Mouse (Mus musculus) ovary, postnatal 36 days (tissue): ENCODE data around the gene Aebp1.

Source experiments
- DNase-seq: peaks from one replicate; pipeline ENCODE4 v3.0.0; 2022; ENCODE audit warnings: low spot score, mixed read lengths

Aebp1 gene

DNA sequence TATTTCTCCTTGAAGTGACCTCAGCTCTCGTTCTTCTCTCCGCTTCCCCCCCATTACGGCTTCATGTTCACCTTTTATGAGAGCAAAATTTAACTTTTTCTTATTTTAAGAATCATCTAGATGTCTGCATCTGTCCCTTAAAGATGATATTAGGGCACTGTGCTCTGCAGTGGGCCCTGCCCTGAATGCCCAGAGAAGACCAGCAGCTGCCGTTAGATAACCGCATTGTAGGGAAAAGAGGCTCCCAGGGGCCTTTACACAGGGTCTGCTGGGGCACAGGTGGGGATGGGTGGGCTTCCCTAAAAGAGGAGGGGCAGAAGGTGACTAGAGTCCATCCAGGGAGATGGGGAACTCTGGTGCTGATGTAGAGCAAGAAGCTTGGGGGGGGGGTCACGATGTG, 32.1 kb downstream of the Aebp1 start:
- no peak for DNase-seq

DNA sequence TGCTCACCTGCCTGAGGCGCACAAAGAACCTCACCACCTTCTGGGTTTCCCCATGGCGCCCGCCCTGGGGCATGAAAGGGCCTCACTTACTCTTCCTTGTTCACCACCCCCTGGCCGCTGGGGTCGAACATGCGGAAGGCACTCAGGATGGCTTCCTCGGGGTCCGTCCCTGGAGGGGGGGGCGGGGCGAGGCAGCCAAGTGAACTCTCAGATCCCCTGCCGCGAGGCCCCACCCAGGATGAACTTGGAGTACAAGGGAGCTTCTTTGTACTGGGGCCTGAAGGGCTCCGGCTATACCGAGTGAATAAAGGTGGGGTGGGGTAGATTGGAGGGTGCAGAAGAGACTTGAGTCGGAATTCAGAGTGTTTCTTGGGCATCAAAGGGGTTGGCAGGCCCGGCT, 35.5 kb downstream of the Aebp1 start:
- no peak for DNase-seq

DNA sequence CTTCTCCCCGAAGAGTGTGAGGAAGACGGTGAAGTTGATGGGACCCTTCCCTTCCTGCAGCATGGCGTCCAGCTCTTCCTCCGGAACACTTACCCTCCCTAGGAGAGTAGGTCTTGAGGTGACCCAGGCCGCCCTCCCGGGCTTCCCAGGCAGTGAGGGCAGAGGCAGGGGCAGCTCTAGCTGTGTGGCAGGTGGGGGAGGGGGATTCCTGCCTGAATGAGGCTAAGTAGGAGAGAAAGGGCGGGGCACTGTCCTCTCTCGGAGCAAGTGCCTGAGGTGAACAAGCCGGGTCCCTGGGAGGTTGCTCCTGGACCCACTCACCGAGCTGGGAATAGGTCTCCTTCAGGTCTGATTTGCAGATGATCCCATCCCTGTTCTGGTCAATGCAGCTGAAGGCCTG, 36.1 kb downstream of the Aebp1 start:
- no peak for DNase-seq

DNA sequence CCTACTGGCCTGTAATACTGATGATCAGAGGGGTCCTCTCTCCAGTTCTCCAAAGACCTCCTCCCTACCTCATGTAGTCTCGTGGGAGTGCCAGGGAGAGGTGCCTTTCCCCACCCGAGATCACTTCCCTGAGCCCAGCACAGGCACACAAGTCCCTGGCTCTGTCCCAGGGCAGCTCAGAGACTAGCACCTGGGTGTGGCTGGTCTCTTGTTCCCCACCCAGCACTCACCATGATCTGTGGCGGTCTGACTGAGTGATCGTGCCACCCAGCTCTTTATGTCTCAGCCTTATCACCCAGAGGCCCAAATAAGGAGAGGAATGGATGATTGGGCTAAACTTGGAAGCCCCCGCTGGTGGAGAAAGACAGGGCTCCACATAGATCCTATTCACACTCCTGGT, 36.8 kb downstream of the Aebp1 start, which contains the start of gene Myl7:
Gene Myl7, minus strand, starts transcription at position 252 of the 400 bp plus-strand sequence.
- no peak for DNase-seq

DNA sequence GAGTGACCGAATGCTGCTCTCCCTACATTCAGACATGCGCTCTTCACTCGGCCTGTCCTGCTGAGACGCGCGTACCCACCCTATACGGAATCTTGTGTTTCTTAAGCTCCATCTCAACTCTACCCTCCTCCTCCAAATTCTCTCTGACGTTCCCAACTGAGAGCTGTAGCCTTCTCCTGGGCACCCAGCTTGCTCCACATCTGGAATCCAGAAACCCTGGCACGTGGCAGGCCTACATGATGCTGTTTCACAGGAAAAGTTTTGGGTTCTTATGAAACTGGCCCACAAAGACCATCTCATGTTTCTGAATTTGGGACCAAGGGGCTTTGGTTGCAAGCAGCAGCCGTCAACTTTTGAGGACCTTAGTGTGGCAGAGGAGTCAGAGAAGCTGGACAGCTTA, 37.5 kb downstream of the Aebp1 start:
- DNase-seq = no peak

DNA sequence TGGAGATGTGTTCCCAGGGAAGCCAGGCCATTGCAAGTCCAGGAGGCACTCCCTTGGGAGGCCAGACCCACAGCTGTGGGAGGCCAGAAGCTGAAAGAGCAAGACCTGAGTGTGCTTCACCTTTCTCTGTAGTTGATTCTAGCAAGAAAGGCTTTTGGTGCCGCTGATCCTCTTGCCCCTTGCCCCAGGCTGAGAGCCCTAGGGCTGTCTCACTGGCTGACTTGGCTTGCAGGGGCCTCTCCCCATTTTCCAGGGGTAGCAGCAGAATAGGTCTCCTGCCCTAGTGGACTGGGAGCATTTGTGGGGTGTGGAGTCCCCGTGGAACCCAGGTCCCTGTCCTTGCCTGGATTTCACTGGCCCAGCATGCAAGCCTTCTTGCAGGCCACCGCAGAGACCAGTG, 39.6 kb downstream of the Aebp1 start:
- DNase-seq = no peak

DNA sequence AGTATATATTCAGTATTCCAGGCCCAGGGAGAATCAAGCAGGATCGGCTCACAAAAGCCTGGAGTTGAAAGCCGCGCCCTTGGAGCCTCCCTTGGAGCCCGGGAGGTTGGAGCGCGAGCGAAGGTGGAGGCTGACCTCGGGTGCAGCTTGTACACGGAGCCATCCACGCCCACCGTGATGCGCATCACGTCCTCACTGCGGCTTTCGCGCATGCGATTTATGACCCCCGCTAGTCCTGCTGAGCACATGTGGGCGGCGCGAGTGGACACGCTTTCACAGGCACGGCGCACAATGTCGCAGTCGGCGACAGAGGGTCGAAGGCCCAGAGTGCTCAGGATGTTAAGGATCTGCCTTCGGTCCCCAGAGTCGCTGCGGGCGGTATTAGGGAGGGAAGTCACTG, 40.2 kb downstream of the Aebp1 start:
- DNase-seq = peak; percentile 53

DNA sequence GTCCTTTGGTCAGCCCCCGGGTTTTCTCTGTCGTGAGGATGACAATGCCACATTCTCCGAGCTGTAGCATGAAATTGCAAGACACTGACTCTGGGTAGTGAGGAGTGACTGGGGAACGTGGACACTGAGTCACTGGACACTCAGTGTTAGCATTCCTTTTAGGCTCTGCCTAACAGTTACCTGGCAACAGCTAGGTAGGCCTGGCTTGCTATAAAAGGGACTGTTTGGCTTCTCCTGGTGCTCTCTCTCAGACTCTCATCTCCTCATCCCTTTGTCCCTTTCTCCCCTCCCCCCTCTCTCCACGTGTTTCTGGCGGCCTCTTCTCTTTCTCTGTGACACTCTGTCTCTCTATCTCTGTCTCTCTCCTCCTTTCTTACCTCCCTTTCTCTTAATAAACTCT, 40.6 kb downstream of the Aebp1 start:
- DNase-seq = no peak

DNA sequence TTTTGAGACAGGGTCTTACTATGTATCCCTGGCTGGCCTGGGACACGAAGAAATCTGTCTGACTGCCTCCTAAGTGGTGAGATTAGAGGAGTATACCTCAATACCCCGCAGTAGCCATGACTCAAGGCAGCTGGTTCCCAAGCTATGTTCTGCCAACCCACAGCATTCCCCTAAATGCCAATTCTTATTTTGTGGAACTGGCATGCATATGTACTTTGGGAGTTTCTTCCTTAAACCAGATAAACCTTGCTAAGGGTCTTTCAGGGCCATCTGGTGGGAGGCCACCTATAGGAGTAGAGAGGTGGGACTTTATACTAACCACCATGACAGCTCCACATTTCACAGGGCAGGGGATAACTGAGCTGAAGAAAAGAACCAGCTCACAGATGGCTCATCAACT, 42.1 kb downstream of the Aebp1 start:
- DNase-seq = no peak

DNA sequence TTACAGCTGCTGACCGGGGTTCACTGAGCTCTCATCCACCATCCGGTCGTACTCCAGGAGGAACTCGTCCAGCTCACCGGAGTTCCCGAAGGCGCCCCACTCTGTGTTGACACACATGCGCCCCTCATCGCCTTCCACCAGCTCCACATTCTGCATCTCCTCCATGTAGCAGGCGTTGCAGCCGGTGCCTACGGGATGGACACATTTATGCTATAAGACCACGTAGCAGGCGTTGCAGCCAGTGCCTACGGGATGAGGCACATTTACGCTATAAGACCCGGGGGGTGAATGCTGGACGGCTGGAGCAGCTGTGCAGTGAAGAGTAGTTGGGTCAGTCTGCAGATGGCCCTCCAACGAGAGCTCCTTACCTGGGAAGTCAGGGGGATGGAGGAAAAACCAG, 42.6 kb downstream of the Aebp1 start:
- no peak for DNase-seq

DNA sequence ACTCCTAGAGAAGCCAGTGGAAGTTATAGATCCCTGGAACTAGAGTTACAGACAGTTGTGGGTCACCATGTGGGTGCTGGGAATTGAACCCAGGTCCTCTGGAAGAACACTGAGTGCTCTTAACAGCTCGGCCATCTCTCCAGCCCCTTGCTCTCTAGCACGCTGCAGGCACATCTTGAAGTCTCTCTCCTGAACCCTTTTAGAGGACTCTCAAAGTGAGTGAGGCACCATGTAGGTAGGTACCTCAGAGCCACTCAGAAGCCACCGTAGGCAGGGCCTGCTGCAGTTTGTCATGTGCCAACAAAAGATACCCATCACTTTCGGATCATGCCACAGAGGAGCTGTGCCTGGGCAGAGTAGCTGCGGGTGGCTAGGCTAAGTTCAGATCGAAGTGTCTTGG, 43.1 kb downstream of the Aebp1 start:
- DNase-seq = no peak

DNA sequence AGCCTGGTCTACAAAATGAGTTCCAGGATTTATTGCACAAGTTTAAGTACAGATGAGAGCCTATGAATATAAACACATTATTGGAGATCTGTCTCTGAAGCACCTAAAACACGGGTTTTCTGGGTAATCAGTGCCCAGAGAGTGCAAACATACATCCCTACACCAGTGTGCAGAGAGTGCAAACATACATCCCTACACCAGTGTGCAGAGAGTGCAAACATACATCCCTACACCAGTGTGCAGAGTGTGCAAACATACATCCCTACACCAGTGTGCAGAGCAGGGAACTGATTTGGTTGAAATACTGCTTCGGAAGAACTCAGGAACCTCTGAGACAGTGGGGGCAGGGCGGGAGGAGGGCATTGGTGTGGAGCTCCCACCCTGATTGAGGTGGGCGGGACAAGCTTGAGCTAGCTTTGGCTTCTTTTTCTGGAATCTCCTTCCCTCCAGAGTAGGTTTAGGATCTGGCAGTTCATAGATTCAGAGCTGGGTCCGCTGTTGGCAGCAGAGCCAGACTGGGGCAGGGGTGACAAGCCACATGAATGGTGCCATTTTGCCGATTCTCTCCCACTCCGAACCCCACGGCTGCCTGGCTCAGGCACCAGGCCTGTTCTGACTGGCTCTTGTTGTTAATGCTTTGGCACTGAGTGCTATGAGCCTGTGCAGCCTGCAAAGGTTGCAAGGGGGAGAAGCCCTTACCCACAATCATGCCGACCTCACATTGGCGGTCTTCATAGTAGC, 44.2 kb downstream of the Aebp1 start:
- no peak for DNase-seq

DNA sequence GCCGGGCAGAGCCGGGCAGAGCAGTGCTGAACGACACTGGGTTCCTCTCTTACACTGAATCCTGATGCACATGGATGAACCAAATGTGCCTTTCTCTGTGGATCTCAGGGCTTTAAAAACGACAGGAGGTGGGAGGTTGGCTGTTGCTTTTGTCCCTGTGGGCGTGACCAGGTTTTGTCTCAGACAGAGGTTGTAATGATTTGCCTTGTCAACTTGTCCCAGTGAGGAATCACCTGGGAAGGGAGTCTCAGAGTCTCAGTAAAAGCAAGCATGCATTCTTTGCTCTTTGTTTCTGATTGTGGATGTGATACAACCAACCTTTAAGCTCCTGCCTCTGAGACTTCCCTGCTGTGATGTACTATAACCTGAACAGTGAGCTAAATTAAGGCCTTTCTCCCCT, 45.3 kb downstream of the Aebp1 start:
- no peak for DNase-seq

DNA sequence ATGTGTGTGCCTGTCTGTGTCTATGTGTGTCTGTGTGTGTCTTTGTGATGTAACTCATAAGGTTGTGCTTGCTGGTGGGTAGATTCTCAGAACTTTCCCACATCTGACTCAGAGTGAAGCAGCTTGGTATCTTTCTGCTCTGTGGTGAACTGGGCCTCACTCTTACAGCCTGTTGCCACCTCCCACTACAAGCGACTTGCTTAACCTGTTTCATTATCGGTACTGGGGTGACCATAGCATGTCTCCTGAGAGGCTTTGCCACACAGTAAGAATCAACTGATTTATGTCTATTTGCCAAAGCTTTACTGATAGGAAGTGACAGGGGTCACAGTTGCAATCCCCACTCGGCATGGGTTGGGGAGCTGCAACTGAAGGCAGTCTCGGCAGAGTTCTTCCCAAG, 46.9 kb downstream of the Aebp1 start:
- DNase-seq = no peak

DNA sequence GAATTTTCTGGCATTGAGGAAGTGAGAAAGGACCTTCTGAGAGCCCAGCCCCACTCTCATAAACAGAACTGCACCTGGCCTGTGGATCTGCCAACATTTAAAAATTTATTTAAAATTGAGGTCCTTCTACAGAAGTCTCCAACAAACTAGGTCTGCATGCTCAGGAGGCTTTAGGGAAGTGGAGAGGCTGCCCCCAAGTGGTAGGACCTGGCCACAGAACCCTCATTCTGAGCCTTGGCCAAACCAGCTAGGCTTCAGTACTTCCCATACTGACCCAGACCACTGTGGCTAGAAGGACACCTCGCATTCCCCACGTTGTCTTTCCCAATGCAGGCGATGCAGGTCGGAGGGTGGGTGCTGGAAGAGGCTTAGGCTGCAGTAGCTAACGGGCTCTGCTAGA, 50.9 kb downstream of the Aebp1 start:
- peak; percentile 65 for DNase-seq

DNA sequence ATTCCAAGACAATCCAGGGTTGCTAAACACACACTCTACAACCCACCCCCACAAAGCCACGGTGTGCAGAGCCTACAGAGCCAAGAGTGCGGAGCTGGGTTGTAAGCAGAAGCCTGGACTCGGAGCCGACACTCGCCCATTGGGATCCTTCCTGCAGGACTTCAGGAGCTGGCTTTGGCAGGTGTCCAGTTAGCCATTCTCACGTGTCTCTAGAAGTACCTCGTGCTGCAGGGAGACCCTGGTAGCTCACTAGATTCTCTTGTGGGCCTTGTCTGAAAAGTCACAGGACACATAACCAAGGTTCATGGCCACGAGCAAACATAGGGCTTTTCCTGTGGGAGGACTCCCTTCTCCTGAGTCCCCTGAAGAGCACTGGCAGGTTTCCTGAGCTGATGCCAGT, 51.5 kb downstream of the Aebp1 start:
- no peak for DNase-seq

DNA sequence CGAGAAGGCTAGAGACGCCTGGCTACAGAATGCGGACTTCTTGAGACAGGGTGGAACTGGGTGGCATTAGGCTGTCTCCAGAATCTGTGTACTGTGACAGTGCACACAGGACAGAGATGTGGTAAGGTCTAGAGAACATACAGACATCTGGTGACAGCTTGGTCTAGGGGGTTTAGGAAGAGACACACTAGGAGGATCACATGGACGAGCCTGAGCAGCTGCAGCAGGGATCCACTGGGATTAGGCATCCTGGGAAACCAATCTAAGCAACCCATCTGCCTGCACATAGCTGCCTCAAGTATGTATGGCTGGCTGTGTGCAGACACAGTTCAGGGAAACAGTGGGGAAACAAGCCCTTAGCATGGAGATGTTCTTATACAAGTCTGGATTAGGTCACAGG, 52.2 kb downstream of the Aebp1 start:
- no peak for DNase-seq

DNA sequence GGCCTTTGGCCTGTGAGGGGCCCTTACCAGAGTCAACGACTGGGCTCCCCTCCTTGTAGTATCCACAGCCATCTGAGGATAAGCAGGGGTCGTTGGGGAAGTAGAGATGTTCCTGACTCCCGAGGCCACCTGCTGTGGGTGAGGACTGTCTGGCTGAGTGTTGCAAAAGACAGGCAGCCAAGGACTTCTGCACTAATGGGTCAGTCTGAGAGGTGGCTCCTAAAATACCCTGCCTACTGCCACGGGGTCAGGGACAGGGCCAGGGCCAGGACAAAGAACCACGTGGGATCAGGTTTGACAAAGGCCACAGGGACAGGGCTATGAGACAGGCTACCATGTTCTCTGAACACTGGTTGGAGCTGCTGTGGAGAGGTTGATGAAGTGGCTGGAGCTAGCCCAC, 53.2 kb downstream of the Aebp1 start:
- DNase-seq = no peak

DNA sequence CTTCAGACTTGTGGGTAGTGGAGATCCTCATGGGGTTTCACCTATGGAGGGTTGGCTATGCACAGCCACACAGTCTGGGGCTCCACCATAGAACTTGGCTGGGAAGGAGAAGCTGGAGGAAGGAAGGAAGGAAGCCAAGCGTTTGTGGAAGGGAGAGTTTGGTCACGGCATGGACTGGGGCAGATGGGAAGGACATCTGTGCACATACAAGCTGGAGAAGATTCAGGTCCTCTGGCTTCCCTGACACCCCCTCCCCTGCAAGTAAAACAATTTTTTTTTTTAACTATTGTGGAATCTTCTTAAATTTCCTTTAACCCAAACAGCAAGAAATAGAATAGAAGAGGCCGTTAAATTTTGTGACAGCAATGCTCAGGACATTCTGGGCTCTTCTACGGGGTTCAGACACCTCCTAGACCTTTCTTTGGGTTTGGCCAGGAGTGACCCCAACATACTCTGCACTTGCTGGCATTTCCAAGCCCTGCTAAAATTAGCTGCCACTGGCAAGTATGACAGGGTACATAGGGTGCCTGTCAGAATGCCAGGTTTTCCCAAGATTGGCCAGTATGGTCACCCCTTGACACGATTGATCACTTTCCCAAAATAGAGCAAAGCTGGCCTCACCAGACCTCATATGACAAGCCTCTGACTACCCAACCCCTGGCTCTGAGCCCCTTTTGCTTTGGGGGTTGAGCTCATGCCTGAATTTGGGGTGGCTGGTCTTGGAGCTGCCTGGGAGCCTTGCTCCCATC, 53.9 kb downstream of the Aebp1 start:
- no peak for DNase-seq

DNA sequence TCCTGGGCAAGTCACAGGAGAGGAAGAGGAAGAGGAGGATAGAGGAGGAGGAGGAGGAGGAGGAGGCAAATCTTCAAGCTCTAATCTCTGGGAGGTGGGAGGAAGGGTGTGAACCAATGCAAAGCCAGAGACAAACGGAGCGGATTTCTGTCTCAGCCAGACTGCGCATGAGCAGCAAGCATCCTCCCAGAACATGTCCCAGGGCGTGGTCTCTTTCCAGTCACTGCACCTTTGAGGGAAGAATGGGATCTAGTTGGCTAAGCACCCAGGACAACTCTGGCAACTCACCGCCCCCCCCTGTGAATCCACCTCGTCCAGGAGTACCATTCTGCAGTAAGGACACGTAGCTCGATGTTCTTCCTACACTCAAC, 54.4 kb downstream of the Aebp1 start:
- DNase-seq = no peak

DNA sequence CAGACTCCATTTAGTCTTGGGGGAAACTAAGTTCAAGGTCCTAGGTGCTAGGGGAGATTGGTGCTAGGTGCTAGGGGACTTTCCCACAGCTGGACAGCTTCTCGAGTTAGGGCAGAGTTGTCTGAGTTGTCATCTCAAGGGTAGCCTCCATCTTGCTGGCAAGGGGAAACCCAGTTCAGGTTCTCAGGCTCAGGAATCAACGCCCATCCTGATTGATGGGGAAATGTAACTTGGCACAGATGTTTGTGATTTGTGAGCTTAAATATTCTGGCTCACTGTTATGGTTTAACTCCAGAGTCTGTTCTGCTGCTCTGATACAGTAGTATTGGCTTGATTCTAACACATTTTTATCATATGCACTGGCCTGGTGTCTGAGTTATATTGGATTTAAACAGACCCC, 56.4 kb downstream of the Aebp1 start:
- DNase-seq = no peak

DNA sequence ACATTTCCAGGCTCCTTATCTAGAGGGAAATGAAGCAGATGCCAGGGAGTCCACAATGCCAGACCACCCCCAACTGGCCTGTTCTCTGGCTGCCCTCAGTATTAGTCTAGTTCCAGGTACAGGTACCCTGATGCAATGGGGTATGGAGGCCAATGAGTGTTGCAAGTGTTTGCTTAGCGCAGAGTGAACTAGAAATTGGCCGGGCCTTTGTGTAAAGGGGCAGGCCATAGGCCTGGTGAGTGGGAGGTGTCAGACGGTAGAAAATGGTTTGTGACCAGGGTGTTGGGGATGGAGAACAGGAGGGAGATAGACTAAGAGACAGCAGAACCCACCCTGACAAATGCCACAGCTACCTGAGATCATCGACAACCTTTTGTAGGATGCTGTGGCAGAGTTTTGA, 57.9 kb downstream of the Aebp1 start:
- no peak for DNase-seq

DNA sequence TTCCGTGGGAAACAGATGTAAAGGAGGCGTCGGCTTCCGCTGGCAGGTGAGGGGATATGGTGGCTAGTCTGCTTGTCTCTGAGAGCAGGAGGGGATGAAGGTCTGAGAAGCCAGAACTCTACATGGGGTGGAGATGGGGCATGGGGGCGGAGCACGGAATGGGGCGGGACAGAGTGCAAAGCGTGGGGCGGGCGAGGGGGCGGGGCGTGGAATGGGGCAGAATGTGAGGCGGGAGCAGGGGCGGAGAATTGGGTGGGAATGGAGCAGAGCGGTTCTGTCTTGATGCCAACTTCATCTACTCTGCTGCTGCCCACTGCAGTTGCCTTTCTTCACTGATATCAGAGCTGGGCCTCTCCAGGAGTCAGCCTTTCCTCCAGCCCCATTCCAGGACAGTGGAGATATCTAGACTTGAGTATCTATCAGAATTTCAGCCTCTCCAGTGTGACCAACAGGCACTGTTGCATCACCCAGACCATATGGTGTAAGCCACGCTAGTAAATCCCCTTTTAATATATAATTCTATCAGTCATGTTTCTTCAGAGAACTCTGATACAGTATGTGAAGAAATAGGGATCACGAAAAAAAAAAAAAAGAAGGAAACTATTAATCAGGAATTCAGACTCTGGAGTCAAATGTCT, 58.7 kb downstream of the Aebp1 start:
- no peak for DNase-seq
